Mouse (Mus musculus) embryonic fibroblast, embryonic 13.5 days (primary cell): ENCODE measurements around the gene Celsr2. TPM values are rescaled to one million over a fixed set of nuclear protein-coding genes. Genes with fewer than 3 reads are reported as not detected.
A peak's percentile ranks its signal among the peaks of the same experiment; 100 is the strongest.

Experiments used
- H3K27ac ChIP-seq: 2 replicates; pipeline ENCODE4 v1.5.1; 2012; ENCODE audit warnings: low read length, control low read depth, inconsistent platforms; ENCODE audit not compliant: insufficient read depth
- H3K4me1 ChIP-seq: 2 replicates; pipeline ENCODE4 v1.6.1; 2011; ENCODE audit warnings: low read length; ENCODE audit not compliant: control insufficient read depth, insufficient read depth
- H3K4me3 ChIP-seq: 2 replicates; pipeline ENCODE4 v1.5.1; 2011; ENCODE audit warnings: mild to moderate bottlenecking, control low read depth, low read length; ENCODE audit not compliant: insufficient read depth
- CTCF ChIP-seq: IDR thresholded peaks from 2 replicates; pipeline ENCODE4 v1.5.1; 2011; ENCODE audit warnings: mild to moderate bottlenecking, control low read depth, low read length, moderate library complexity, borderline replicate concordance; ENCODE audit not compliant: insufficient read depth
- POLR2A ChIP-seq: IDR thresholded peaks from 2 replicates; pipeline ENCODE4 v1.6.1; 2011; ENCODE audit warnings: low read depth, mild to moderate bottlenecking, control low read depth, low read length, moderate library complexity
- polyA plus RNA-seq: library from polyadenylated mRNA; stranded (reverse); fragments of >200 nt; gene quantifications from 2 replicates; pipeline ENCODE4 v1.2.4, GENCODE M21; 2011; ENCODE audit warnings: low read depth; ENCODE audit not compliant: missing spikeins, insufficient read length

Gene Celsr2
- polyA plus RNA-seq, 1 experiment = 1.8 TPM

- Histone ChIP-seq H3K4me1 (no peaks in the 10 kb centered on the region), H3K4me3 (no peak overlapping the region), H3K27ac (no peak overlapping the region)
- TF ChIP-seq CTCF = peak; percentile 99
- TF ChIP-seq POLR2A = no peak
Observed at GRCm38 (mm10) chr3:108401692-108402527, 13.4 kb downstream of the Celsr2 start.

GRCm38 (mm10) chr3:108400442-108400841 is 14.9 kb downstream of the Celsr2 start:
- TF ChIP-seq CTCF (no peak), POLR2A (no peak)
- Histone ChIP-seq H3K4me3 (no peak overlapping the region), H3K4me1 (no peaks in the 10 kb centered on the region), H3K27ac (no peak overlapping the region)

DNA sequence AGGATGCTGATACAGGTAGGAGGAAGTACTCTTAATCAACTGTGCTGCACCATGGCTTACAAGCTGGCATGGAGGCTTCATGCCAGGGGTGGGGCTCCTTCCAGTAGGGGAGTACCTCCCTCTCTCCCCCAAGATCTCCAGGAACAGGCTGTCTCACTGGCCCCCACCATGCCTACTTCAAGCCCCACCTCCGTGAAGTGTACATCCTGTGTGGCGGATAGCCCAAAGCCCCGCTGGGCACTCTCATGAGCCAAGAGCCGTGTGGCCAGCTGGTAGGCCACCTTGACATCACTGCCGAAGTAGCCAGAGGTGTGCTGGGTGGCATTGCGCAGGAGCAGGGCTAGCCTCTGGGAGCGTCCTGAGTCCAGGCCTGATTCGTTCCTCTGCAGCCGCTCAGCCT is 17.1 kb downstream of the Celsr2 start:
- H3K27ac ChIP-seq = no peak overlapping the region
- TF ChIP-seq CTCF (no peak), POLR2A (no peak)
- no peaks in the 10 kb centered on the region for H3K4me1 ChIP-seq
- no peak overlapping the region for H3K4me3 ChIP-seq

DNA sequence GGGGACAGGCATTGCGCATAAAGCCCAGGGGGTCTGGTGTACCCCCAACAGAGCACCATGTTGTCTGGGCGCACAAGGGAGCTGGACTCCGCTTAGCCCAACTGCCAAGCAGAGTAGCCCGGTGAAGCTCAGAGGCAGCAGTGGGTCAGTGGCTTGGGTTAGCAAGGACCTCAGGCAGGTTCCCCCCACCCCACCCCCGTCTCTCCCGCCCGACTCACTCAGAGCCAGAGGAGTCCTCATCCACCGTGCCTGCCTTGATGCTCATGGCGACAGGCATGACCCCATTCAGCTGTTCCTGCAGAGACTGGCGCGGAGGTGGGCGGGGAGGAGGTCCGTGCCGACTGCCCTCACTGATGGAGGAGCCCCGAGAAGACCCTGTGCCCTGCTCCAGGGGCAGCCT is 22.6 kb downstream of the Celsr2 start:
- H3K4me1 ChIP-seq = no peaks in the 10 kb centered on the region
- TF ChIP-seq POLR2A (no peak), CTCF (no peak)
- no peak overlapping the region for H3K4me3 ChIP-seq
- H3K27ac ChIP-seq = no peak overlapping the region

DNA sequence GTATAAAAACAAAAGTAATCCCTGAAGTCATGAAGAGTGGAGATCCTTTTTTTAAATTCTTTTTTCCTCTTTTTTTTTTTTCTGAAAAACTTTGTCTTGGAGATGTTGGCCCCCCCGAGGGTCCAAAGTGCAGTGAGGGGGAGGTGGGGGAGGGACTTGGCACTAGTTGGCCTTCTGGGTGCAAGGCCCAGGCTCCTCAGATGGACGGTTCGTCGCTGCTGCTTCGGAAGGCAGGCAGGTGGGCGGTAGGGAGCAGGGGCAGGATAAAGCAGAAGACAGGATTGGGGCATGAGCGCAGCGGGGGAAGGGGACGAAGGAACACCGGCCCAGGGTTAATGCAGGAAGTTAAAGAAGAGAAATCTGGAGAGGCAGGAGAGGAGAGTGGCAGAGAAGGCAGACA is 23.1 kb downstream of the Celsr2 start:
- Histone ChIP-seq H3K4me1 (no peaks in the 10 kb centered on the region), H3K27ac (no peak overlapping the region), H3K4me3 (no peak overlapping the region)
- TF ChIP-seq CTCF = no peak
- TF ChIP-seq POLR2A = no peak

GRCm38 (mm10) chr3:108389111-108389545 is 26.2 kb downstream of the Celsr2 start:
- Histone ChIP-seq H3K27ac (peak overlapping the region; percentile 1; the same call in 1 of the 2 replicates), H3K4me1 (no peaks in the 10 kb centered on the region; the same call in 1 of the 2 replicates), H3K4me3 (no peak overlapping the region)
- peak; percentile 62 for TF ChIP-seq CTCF
- peak; percentile 63 for TF ChIP-seq POLR2A

GRCm38 (mm10) chr3:108386186-108386585 is 29.2 kb downstream of the Celsr2 start:
- Histone ChIP-seq H3K27ac (no peak overlapping the region), H3K4me3 (0 out of 2 replicates have a peak overlapping the region, but pooled peaks have one; percentile 74), H3K4me1 (peaks cover 9% of the 10 kb centered on the region)
- TF ChIP-seq CTCF = no peak
- no peak for TF ChIP-seq POLR2A

GRCm38 (mm10) chr3:108384425-108384824 is 30.9 kb downstream of the Celsr2 start:
- Histone ChIP-seq H3K4me1 (peaks cover 9% of the 10 kb centered on the region), H3K4me3 (peak overlapping the region; percentile 74), H3K27ac (peak overlapping the region; percentile 79)
- TF ChIP-seq POLR2A (peak; percentile 41; the same call in 1 of the 2 replicates), CTCF (no peak)

DNA sequence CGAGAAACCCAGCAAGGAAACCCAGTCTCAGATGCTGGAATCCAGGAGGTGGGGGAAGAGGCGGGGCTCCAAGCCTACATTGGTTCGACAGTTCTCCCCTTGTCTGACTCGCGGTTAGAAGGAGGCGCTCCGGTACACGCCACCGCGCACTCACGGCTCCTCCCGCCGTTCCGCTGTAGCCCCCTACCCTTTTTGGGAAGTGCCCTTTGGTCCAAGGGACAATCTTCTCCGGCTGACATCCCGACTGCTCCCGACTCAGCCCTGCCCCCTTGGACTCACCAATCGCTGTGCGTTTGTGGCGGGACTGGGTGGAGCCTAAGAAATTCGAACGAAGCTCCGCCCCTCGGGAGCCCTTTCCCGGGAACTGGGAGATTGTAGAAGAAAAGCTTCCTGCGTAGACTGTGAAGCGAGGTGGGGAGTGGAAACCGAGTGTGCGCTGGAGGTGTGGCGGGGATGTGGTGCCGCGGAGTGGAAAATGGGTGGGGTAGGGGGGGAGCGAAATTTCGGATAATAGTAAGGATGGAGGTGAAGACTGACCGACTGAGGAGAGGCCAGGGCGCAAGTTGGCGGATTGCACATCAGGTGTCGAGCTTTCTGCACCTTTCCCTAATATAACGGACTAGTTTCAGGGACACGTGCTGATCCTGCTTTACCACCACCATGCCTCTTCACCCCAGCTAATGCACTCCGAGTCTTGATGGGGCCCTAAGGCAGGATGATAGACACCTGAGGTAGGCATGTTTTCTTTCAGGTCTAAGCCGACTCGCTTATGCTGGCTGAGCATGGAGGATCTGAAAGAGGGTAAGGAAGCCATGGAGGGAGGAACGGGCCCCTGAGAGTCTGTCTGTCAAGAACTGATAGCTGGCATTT is 31.6 kb downstream of the Celsr2 start, which contains the start of gene Psrc1:
Psrc1 (plus strand) TSS at position 355 of the 870 bp plus-strand sequence.
- H3K4me3 ChIP-seq = peak within 1 kb of the TSS; percentile 74
- H3K4me1 ChIP-seq = peaks cover 9% of the 10 kb centered on the region
- peak within 1 kb of the TSS; percentile 79 for H3K27ac ChIP-seq
- TF ChIP-seq CTCF (no peak), POLR2A (peak; percentile 69)
